ENCODE assay signal across 11 mouse cellular contexts in genomic region chr19:4101466-4101865, GRCm38 (mm10). TPM values are rescaled to one million over a fixed set of nuclear protein-coding genes. Genes with fewer than 3 reads are reported as not detected.
DNase-seq lines count a peak whose midpoint lies in the region; ATAC-seq lines count a peak whose summit lies in the region.
"Had no signal": no experiment of that assay in that cellular context is flagged by ENCODE, and none has a peak within 500 bp of the region (broad histone marks: within the 10 kb centered on the region; RNA-seq: fewer than 3 reads in every experiment).

No protein-coding gene starts in this region.

- intact Hi-C loops in gastrocnemius, postnatal 36 days (cut with DNase I), result no loop called here

- 69% methylated on average over 6 of the region's 6 CpGs for WGBS in intestine, embryonic 14.5 days
- 81% methylated on average over 6 of the region's 6 CpGs for WGBS in intestine, embryonic 16.5 days
- WGBS in embryonic facial prominence, embryonic 10.5 days, result 54% methylated on average over 6 of the region's 6 CpGs
- WGBS in hindbrain, embryonic 12.5 days, result 58% methylated on average over 6 of the region's 6 CpGs
- WGBS in midbrain, embryonic 14.5 days, result 52% methylated on average over 6 of the region's 6 CpGs

- no peak overlapping the region for H3K27ac ChIP-seq in intestine, embryonic 14.5 days (ENCODE audit: low read depth)
- H3K27ac ChIP-seq in intestine, embryonic 16.5 days (ENCODE audit: low read length), result no peak overlapping the region
- H3K27ac ChIP-seq in embryonic facial prominence, embryonic 10.5 days (replicated peaks), result no peak overlapping the region
- no peak overlapping the region for H3K27ac ChIP-seq in hindbrain, embryonic 12.5 days
- 0 out of 2 replicates have a peak overlapping the region, but pooled peaks have one; percentile 16 for H3K27ac ChIP-seq in midbrain, embryonic 14.5 days (replicated peaks; ENCODE audit: low read depth, low read length)

- H3K4me2 ChIP-seq in intestine, embryonic 14.5 days (ENCODE audit: low read length), result 0 out of 2 replicates have a peak overlapping the region, but pooled peaks have one; percentile 90
- H3K4me2 ChIP-seq in intestine, embryonic 16.5 days (ENCODE audit: low read depth, low read length), result no peak overlapping the region
- H3K4me2 ChIP-seq in hindbrain, embryonic 12.5 days (replicated peaks), result peak overlapping the region; percentile 69
- H3K4me2 ChIP-seq in midbrain, embryonic 14.5 days (ENCODE audit: low read length), result peak overlapping the region; percentile 86

- H3K36me3 ChIP-seq in intestine, embryonic 14.5 days (ENCODE audit: control insufficient read depth, insufficient read depth, low read length), result no peaks in the 10 kb centered on the region
- no peaks in the 10 kb centered on the region for H3K36me3 ChIP-seq in intestine, embryonic 16.5 days (ENCODE audit: control insufficient read depth, insufficient read depth, low read length)
- H3K36me3 ChIP-seq in embryonic facial prominence, embryonic 10.5 days (replicated peaks), result no peaks in the 10 kb centered on the region
- no peaks in the 10 kb centered on the region for H3K36me3 ChIP-seq in hindbrain, embryonic 12.5 days
- peaks cover 28% of the 10 kb centered on the region for H3K36me3 ChIP-seq in midbrain, embryonic 14.5 days (ENCODE audit: control insufficient read depth, insufficient read depth, low read length)

- no peak overlapping the region for H3K4me3 ChIP-seq in intestine, embryonic 14.5 days (ENCODE audit: low read depth, low read length)
- H3K4me3 ChIP-seq in intestine, embryonic 16.5 days (ENCODE audit: low read length), result no peak overlapping the region
- H3K4me3 ChIP-seq in embryonic facial prominence, embryonic 10.5 days, result peak overlapping the region; percentile 70
- peak overlapping the region; percentile 50 for H3K4me3 ChIP-seq in hindbrain, embryonic 12.5 days
- H3K4me3 ChIP-seq in midbrain, embryonic 14.5 days (replicated peaks; ENCODE audit: low read depth, low read length), result peak overlapping the region; percentile 54

- H3K9ac ChIP-seq in intestine, embryonic 14.5 days (ENCODE audit: low read length), result no peak overlapping the region
- no peak overlapping the region for H3K9ac ChIP-seq in intestine, embryonic 16.5 days (ENCODE audit: low read depth, low read length)
- H3K9ac ChIP-seq in hindbrain, embryonic 12.5 days, result peak overlapping the region; percentile 68
- peak overlapping the region; percentile 71 for H3K9ac ChIP-seq in midbrain, embryonic 14.5 days (replicated peaks; ENCODE audit: low read length)

- H3K27me3 ChIP-seq in intestine, embryonic 14.5 days (replicated peaks; ENCODE audit: control insufficient read depth, insufficient read depth, low read length), result peaks cover 23% of the 10 kb centered on the region
- 0 out of 2 replicates have a peak, but pooled peaks cover 4% of the 10 kb centered on the region for H3K27me3 ChIP-seq in intestine, embryonic 16.5 days (replicated peaks; ENCODE audit: control insufficient read depth, insufficient read depth, low read length)
- H3K27me3 ChIP-seq in embryonic facial prominence, embryonic 10.5 days (replicated peaks; ENCODE audit: low read depth, poor library complexity, severe bottlenecking), result peaks cover 55% of the 10 kb centered on the region
- H3K27me3 ChIP-seq in hindbrain, embryonic 12.5 days, result peaks cover 43% of the 10 kb centered on the region
- no peaks in the 10 kb centered on the region for H3K27me3 ChIP-seq in midbrain, embryonic 14.5 days (ENCODE audit: control insufficient read depth, insufficient read depth, low read length)

- DNase-seq in intestine, embryonic 14.5 days (ENCODE audit: low spot score), result no peak
- no peak for DNase-seq in embryonic facial prominence, embryonic 10.5 days (ENCODE audit: low spot score)
- peak; percentile 65 for DNase-seq in midbrain, embryonic 14.5 days
- DNase-seq in kidney, postnatal 14 days, result no peak
- DNase-seq in gastrocnemius, postnatal 36 days, result no peak
- no peak for DNase-seq in embryo, embryonic 11 days
- DNase-seq: thymus, adult 18-20 months had no signal

- ATAC-seq in intestine, embryonic 14.5 days (replicated peaks; ENCODE audit: low FRiP score, low TSS enrichment, low read depth), result no peak
- ATAC-seq in intestine, embryonic 16.5 days, result no peak
- ATAC-seq in hindbrain, embryonic 12.5 days (ENCODE audit: low FRiP score), result no peak
- ATAC-seq in midbrain, embryonic 14.5 days (ENCODE audit: low FRiP score, low TSS enrichment), result no peak

- H3K4me1 ChIP-seq in intestine, embryonic 14.5 days (replicated peaks; ENCODE audit: control insufficient read depth, insufficient read depth, low read length), result peaks cover 26% of the 10 kb centered on the region
- peaks cover 33% of the 10 kb centered on the region for H3K4me1 ChIP-seq in intestine, embryonic 16.5 days (ENCODE audit: control insufficient read depth, insufficient read depth, low read length)
- H3K4me1 ChIP-seq in embryonic facial prominence, embryonic 10.5 days, result peaks cover 54% of the 10 kb centered on the region
- peaks cover 45% of the 10 kb centered on the region for H3K4me1 ChIP-seq in hindbrain, embryonic 12.5 days
- H3K4me1 ChIP-seq in midbrain, embryonic 14.5 days (ENCODE audit: control insufficient read depth, insufficient read depth, low read length), result peaks cover 34% of the 10 kb centered on the region

- no peaks in the 10 kb centered on the region for H3K9me3 ChIP-seq in intestine, embryonic 14.5 days (ENCODE audit: control insufficient read depth, low read length)
- no peaks in the 10 kb centered on the region for H3K9me3 ChIP-seq in intestine, embryonic 16.5 days (ENCODE audit: control insufficient read depth, low read length)
- no peaks in the 10 kb centered on the region for H3K9me3 ChIP-seq in embryonic facial prominence, embryonic 10.5 days
- no peaks in the 10 kb centered on the region for H3K9me3 ChIP-seq in hindbrain, embryonic 12.5 days (replicated peaks)
- no peaks in the 10 kb centered on the region for H3K9me3 ChIP-seq in midbrain, embryonic 14.5 days (ENCODE audit: control insufficient read depth, low read length)

RNA-seq across cellular contexts. Expression of gene Pitpnm1, which starts 1.7 kb away (rescaled TPM):
- 13.3 and 14.3 TPM in 2 replicates for polyA plus RNA-seq in intestine, embryonic 14.5 days (2014; fragmentation: Nextera tagmentation; extraction: Ambion mirVana)
- 17.5 and 19.7 TPM in 2 replicates for polyA plus RNA-seq in intestine, embryonic 16.5 days (2015; fragmentation: Nextera tagmentation; extraction: Ambion mirVana)
- 9.9 and 11.0 TPM in 2 replicates for polyA plus RNA-seq in embryonic facial prominence, embryonic 10.5 days (2016; fragmentation: Nextera tagmentation; extraction: Ambion mirVana)
- 19.6 and 24.4 TPM in 2 replicates for polyA plus RNA-seq in hindbrain, embryonic 12.5 days (2016; fragmentation: Nextera tagmentation; extraction: Ambion mirVana)
- polyA plus RNA-seq in midbrain, embryonic 14.5 days (2014; fragmentation: Nextera tagmentation; extraction: Ambion mirVana), result 72.8 and 89.0 TPM in 2 replicates
- 1 to 10 TPM; 3.8 to 4.0 TPM for total RNA-seq in gastrocnemius, postnatal 36 days (2021)

RNA-seq across cellular contexts. Expression of gene Cdk2ap2, which starts 4.5 kb away (rescaled TPM):
- polyA plus RNA-seq in intestine, embryonic 14.5 days (2014; fragmentation: Nextera tagmentation; extraction: Ambion mirVana), result 87.4 and 103 TPM in 2 replicates
- 159 TPM in 2 replicates for polyA plus RNA-seq in intestine, embryonic 16.5 days (2015; fragmentation: Nextera tagmentation; extraction: Ambion mirVana)
- 77.2 and 80.2 TPM in 2 replicates for polyA plus RNA-seq in embryonic facial prominence, embryonic 10.5 days (2016; fragmentation: Nextera tagmentation; extraction: Ambion mirVana)
- polyA plus RNA-seq in hindbrain, embryonic 12.5 days (2016; fragmentation: Nextera tagmentation; extraction: Ambion mirVana), result 65.6 and 76.9 TPM in 2 replicates
- polyA plus RNA-seq in midbrain, embryonic 14.5 days (2014; fragmentation: Nextera tagmentation; extraction: Ambion mirVana), result 83.4 and 87.0 TPM in 2 replicates
- total RNA-seq in gastrocnemius, postnatal 36 days (2021), result 10 to 100 TPM; 20.0 to 22.3 TPM

RNA-seq across cellular contexts. Expression of gene Cabp2, which starts 20.1 kb away (rescaled TPM):
- 0.57 TPM in 1 of 2 replicates, not detected in the other for polyA plus RNA-seq in intestine, embryonic 14.5 days (2014; fragmentation: Nextera tagmentation; extraction: Ambion mirVana)
- polyA plus RNA-seq in intestine, embryonic 16.5 days (2015; fragmentation: Nextera tagmentation; extraction: Ambion mirVana), result 2.1 and 3.1 TPM in 2 replicates
- not detected in 2 replicates for polyA plus RNA-seq in embryonic facial prominence, embryonic 10.5 days (2016; fragmentation: Nextera tagmentation; extraction: Ambion mirVana)
- not detected in 2 replicates for polyA plus RNA-seq in hindbrain, embryonic 12.5 days (2016; fragmentation: Nextera tagmentation; extraction: Ambion mirVana)
- polyA plus RNA-seq in midbrain, embryonic 14.5 days (2014; fragmentation: Nextera tagmentation; extraction: Ambion mirVana), result not detected in 2 replicates
- not detected for total RNA-seq in gastrocnemius, postnatal 36 days (2021)
- total RNA-seq: hematopoietic stem cell, adult 5-6 weeks; MEL had no signal

RNA-seq across cellular contexts. Expression of gene Aip, which starts 24.2 kb away (rescaled TPM):
- 89.7 and 96.0 TPM in 2 replicates for polyA plus RNA-seq in intestine, embryonic 14.5 days (2014; fragmentation: Nextera tagmentation; extraction: Ambion mirVana)
- 78.4 and 81.2 TPM in 2 replicates for polyA plus RNA-seq in intestine, embryonic 16.5 days (2015; fragmentation: Nextera tagmentation; extraction: Ambion mirVana)
- polyA plus RNA-seq in embryonic facial prominence, embryonic 10.5 days (2016; fragmentation: Nextera tagmentation; extraction: Ambion mirVana), result 70.9 and 71.1 TPM in 2 replicates
- polyA plus RNA-seq in hindbrain, embryonic 12.5 days (2016; fragmentation: Nextera tagmentation; extraction: Ambion mirVana), result 68.8 and 71.3 TPM in 2 replicates
- polyA plus RNA-seq in midbrain, embryonic 14.5 days (2014; fragmentation: Nextera tagmentation; extraction: Ambion mirVana), result 84.3 and 98.0 TPM in 2 replicates
- total RNA-seq in gastrocnemius, postnatal 36 days (2021), result 10 to 100 TPM; 58.2 to 68.0 TPM

RNA-seq across cellular contexts. Expression of gene Gpr152, which starts 38.1 kb away (rescaled TPM):
- not detected in 2 replicates for polyA plus RNA-seq in intestine, embryonic 14.5 days (2014; fragmentation: Nextera tagmentation; extraction: Ambion mirVana)
- 0.04 TPM in 1 of 2 replicates, not detected in the other for polyA plus RNA-seq in intestine, embryonic 16.5 days (2015; fragmentation: Nextera tagmentation; extraction: Ambion mirVana)
- not detected in 2 replicates for polyA plus RNA-seq in embryonic facial prominence, embryonic 10.5 days (2016; fragmentation: Nextera tagmentation; extraction: Ambion mirVana)
- polyA plus RNA-seq in hindbrain, embryonic 12.5 days (2016; fragmentation: Nextera tagmentation; extraction: Ambion mirVana), result 0.05 TPM in 1 of 2 replicates, not detected in the other
- polyA plus RNA-seq in midbrain, embryonic 14.5 days (2014; fragmentation: Nextera tagmentation; extraction: Ambion mirVana), result not detected in 2 replicates
- not detected for total RNA-seq in gastrocnemius, postnatal 36 days (2021)
- total RNA-seq: hematopoietic stem cell, adult 5-6 weeks; MEL had no signal

Comparison
In these comparisons a context has a peak if more than half of its experiments do, and no peak if none do; other contexts are left out.
1. H3K4me3 ChIP-seq: peak in embryonic facial prominence, embryonic 10.5 days (single experiment), hindbrain, embryonic 12.5 days (single experiment) and midbrain, embryonic 14.5 days (single experiment); none in intestine, embryonic 14.5 days (single experiment) and intestine, embryonic 16.5 days (single experiment).
2. H3K9ac ChIP-seq: peak in hindbrain, embryonic 12.5 days (single experiment) and midbrain, embryonic 14.5 days (single experiment); none in intestine, embryonic 14.5 days (single experiment) and intestine, embryonic 16.5 days (single experiment).